Mouse (Mus musculus): ENCODE data around the gene Rad23a.

Rad23a gene

GRCm38 (mm10) chr8:84787523-84788302 lies 52.8 kb downstream of the Rad23a start:
- DNase-seq (ENCODE audit: low read depth, low spot score) = no peak

GRCm38 (mm10) chr8:84786801-84787467 lies 53.5 kb downstream of the Rad23a start:
- DNase-seq (ENCODE audit: low read depth, low spot score) = no peak

- DNase-seq (ENCODE audit: low read depth, low spot score) = no peak
These were observed 54.4 kb downstream of the Rad23a start for GRCm38 (mm10) chr8:84785756-84786677.

- no peak for DNase-seq (ENCODE audit: low read depth, low spot score)
These were observed 55.0 kb downstream of the Rad23a start for GRCm38 (mm10) chr8:84785506-84785755.

GRCm38 (mm10) chr8:84784681-84785505 lies 55.6 kb downstream of the Rad23a start:
- DNase-seq (ENCODE audit: low read depth, low spot score) = no peak
